Mouse (Mus musculus): ENCODE data around the gene Ccdc183.

The Ccdc183 gene

GRCm38 (mm10) chr2:25577951-25578795 is 39.3 kb downstream of the Ccdc183 start:
- no peak for DNase-seq (ENCODE audit: low spot score)

DNA sequence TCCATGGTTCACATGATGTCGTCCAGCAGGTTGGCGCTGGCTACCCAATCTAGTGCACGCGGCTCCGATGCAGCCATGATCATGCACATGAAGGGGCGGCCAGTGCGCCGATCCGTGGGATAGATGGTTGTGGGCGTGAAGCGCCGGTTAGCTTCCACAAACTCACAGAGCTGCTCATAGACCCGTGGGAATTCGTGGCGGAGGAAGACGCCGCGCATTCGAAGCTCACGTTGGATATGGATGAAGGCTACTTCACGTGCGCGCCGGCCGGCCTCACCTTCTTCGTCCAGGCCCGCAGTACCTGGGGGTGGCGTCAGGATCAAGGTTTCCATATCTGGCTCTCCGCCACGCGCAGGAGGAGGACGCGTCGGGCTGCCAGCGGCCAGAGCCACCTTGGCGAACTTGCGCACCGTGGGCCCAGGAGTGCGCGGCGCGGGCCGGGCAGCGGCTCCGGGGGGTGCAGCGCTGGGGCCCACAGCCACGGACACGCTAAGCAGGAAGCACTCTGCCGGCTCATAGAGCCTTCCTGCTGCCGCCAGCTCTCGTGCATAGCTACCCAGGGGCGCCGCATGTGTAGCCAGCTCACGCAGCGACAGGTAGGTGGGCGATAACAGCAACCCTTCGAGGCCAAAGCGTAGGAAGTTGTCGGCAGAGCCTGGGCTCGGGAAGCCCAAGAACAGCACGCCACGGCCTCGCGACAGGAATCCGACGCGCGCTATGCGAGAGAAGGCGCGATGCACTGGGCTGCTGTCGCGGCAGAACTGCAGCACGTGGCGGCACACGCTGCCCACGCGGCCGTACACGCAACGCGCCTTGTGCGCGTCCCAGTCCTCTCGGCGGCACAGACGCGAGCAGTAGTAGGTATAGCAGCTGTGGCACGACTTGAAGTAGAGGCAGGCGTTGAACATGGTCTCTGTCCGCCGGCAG is 40.2 kb downstream of the Ccdc183 start:
- no peak for DNase-seq (ENCODE audit: low spot score)

DNA sequence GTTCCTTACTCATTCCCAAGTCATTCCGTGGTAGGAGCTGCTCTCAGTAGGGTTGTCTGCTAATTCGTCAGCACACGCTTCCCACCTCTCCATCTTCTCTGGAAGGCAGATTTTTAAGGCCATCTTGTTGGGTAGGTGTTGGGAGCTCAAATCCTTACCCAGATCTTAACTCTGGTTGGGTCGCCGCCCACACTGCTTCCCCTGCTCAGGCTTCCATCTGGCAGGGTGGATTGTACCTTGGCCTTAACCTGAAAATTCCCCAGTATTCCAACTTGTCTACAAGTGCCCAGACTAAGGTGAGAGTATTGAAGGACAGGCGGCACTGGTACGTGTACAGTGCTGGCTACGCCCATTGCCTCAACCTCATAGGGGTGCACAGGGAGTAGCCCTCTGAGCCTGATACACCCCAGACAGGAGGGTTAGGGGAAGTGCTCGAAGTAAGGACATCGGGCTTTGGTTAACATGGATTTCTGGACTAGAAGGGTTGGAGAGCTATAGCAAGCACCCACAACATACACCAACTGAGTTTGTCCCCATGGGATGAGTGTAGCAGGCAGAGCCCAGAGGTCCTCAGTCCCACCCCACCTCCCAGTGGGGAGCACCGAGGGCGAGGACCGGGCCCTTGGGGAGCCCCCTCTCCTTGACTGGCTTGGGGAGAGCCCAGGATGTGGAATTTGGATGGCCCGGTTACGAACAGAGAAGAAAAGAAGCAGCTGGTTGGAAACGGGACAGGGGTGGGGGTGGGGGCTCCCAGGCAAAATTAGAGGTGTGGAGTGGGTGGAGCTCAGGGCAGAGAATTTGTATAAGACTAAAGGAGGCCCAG is 41.2 kb downstream of the Ccdc183 start:
- DNase-seq (ENCODE audit: low spot score), result no peak

DNA sequence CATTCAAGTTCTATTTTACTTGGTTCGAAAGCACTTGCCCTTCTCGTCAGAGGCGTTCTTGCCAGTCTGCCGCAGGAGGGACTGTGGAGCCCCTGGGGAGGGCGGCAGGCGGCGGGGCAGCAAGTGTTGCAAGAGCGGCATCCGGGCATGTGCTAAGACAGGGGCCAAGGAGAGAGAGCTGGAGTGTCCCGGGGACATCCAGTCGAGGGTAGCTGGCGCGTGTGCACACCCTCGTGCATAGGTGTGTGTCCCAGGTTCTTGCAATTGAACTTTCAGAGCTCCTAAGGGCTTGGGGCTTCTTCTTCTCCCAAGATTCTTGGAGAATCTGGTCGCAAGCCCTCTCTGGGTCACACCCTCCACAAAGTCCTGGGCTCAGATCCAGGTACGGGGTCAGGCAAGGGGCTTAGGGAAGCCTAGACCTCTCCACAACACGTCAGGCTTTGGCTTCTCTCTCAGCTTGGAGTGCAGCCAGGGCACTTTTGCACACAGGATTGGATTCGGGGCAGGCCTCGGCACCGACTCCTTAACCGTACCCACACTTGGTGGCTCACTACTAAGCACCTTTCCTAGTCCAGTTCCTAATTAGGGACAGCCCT is 41.9 kb downstream of the Ccdc183 start:
- DNase-seq (ENCODE audit: low spot score), result no peak

GRCm38 (mm10) chr2:25574579-25575431 is 42.7 kb downstream of the Ccdc183 start, which contains the start of the genes Mamdc4 and Phpt1:
Gene Mamdc4, minus strand, starts transcription at chr2:25574845.
Gene Phpt1, minus strand, starts transcription at chr2:25575224.
- DNase-seq (ENCODE audit: low spot score), result peak; percentile 81

GRCm38 (mm10) chr2:25574136-25574535 is 43.3 kb downstream of the Ccdc183 start:
- no peak for DNase-seq (ENCODE audit: low spot score)

DNA sequence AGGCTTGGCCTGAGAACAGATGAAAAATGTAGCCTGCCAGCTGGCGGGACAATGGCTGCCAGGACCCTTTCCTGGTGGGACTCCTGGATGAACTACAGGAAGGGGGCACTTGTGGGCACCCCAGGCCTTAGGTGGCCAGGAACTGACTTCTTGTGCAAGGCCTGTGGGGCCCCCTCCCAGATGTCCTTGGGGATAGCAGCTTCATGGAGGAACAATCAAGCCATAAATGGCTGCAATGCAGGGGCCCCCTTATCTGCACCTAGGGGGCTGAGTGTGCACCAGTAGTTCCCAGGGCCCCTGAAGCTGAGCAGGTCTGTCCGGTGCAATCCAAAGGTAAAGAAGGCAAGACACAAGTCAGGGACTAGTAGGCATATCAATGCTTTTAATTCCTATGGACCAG is 44.4 kb downstream of the Ccdc183 start:
- no peak for DNase-seq (ENCODE audit: low spot score)

GRCm38 (mm10) chr2:25571221-25571620 is 46.3 kb downstream of the Ccdc183 start:
- DNase-seq (ENCODE audit: low spot score), result no peak

DNA sequence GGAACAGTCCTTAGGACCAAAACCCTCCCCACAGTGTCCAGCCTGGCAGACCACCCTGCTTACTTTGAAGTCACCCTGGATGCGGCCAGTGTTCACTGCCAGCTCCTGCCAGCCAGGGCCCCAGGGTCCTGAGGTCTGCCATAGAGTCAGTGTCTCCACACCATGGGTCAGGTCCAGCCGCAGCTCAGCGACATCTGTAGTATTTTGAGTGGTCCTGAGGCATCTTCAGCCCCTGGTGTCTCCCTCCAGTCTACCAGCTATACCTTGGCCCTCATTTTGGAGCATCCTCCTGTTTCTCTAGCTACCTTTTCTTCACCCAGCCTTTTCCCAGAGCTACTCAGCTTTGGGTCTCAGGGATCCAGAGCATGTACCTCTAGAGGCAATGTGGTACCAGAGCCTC is 48.2 kb downstream of the Ccdc183 start:
- DNase-seq (ENCODE audit: low spot score), result no peak

- no peak for DNase-seq (ENCODE audit: low spot score)
Measured at GRCm38 (mm10) chr2:25568473-25569019, 48.9 kb downstream of the Ccdc183 start.

GRCm38 (mm10) chr2:25566558-25566957 is 50.9 kb downstream of the Ccdc183 start:
- DNase-seq (ENCODE audit: low spot score), result no peak

GRCm38 (mm10) chr2:25565741-25566140 is 51.7 kb downstream of the Ccdc183 start:
- no peak for DNase-seq (ENCODE audit: low spot score)

DNA sequence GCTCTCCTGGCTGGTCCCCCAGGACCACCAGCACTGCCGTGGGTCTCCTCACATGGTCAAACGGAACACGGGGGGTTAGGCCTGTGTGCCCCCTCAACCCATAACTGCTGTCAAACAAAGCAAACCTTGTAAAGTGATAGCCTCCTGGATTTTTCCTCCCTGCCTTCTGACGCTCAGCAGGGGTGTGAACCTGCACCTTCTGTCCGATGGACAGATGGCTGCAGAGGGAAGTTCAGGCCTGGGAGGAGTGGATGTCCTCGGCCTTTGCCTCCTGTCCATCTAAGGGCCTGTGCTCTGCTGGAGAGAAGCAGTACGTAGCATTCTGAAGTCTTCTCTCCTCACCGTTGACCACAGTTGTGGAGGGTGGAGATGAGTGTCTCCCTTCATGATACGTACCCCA is 55.5 kb downstream of the Ccdc183 start:
- DNase-seq (ENCODE audit: low spot score), result no peak

GRCm38 (mm10) chr2:25560551-25560950 is 56.9 kb downstream of the Ccdc183 start:
- no peak for DNase-seq (ENCODE audit: low spot score)

GRCm38 (mm10) chr2:25558774-25559173 is 58.7 kb downstream of the Ccdc183 start:
- no peak for DNase-seq (ENCODE audit: low spot score)

Data from urinary bladder, postnatal 10 days (tissue).